Comparison of ENCODE assay signal across 9 mouse cellular contexts in the genomic region with DNA sequence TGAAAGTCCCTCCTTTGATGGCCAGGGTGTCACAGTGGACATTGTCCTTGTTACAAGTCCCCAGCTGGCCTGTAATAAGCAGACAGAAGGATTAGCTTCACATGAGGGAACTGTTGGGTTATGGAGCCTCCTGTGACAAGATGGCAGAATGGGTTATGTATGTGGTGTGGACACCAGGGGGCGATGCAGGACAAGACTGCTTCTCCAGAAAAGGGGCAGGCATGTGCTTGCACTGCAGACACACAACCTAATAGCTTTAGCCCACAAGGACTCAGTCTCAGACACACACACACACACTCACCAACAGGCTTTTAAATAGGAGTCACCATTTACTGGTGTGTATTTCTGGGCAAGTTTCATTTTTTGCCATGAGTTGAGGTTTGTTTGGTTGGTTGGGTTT. TPM values are rescaled to one million over a fixed set of nuclear protein-coding genes. Genes with fewer than 3 reads are reported as not detected.
DNase-seq lines count a peak whose midpoint lies in the region; ATAC-seq and TF ChIP-seq lines count a peak whose summit lies in the region.
"Had no signal": no experiment of that assay in that cellular context is flagged by ENCODE, and none has a peak within 500 bp of the region (broad histone marks: within the 10 kb centered on the region; RNA-seq: fewer than 3 reads in every experiment).

No protein-coding gene starts in this region.

- H3K4me3 ChIP-seq in left cerebral cortex, adult 2 months = no peak overlapping the region
- no peak overlapping the region for H3K4me3 ChIP-seq in bone marrow macrophage, adult 2 months (ENCODE audit: insufficient read depth, low read length)
- H3K4me3 ChIP-seq in forebrain, embryonic 15.5 days = no peak overlapping the region
- no peak overlapping the region for H3K4me3 ChIP-seq in limb, embryonic 14.5 days (replicated peaks; ENCODE audit: low read length)
- H3K4me3 ChIP-seq in neural tube, embryonic 14.5 days (ENCODE audit: low read depth, low read length) = no peak overlapping the region

- intact Hi-C loops in left cerebral cortex, adult 2 months (cut with DNase I) = no loop called here

- H3K9me3 ChIP-seq in forebrain, embryonic 15.5 days = no peaks in the 10 kb centered on the region; the same call in 1 of the 2 replicates
- peaks cover 4% of the 10 kb centered on the region; the same call in 1 of the 2 replicates for H3K9me3 ChIP-seq in limb, embryonic 14.5 days (ENCODE audit: control insufficient read depth, low read length)
- H3K9me3 ChIP-seq in neural tube, embryonic 14.5 days (ENCODE audit: control insufficient read depth, low read length) = no peaks in the 10 kb centered on the region

- WGBS in forebrain, embryonic 15.5 days = 9% methylated on average over 1 of the region's 1 CpGs
- 18% methylated on average over 1 of the region's 1 CpGs for WGBS in limb, embryonic 14.5 days
- 10% methylated on average over 1 of the region's 1 CpGs for WGBS in neural tube, embryonic 14.5 days

- 0 out of 2 replicates have a peak, but pooled peaks have one; percentile 26 for ATAC-seq in forebrain, embryonic 15.5 days (replicated peaks)
- ATAC-seq in limb, embryonic 14.5 days (ENCODE audit: low FRiP score, low read depth) = peak; percentile 34; the same call in 1 of the 2 replicates
- peak; percentile 61 for ATAC-seq in neural tube, embryonic 14.5 days (ENCODE audit: low read depth)

- H3K9ac ChIP-seq in forebrain, embryonic 15.5 days (replicated peaks) = no peak overlapping the region
- no peak overlapping the region for H3K9ac ChIP-seq in limb, embryonic 14.5 days (ENCODE audit: low read depth, low read length, severe bottlenecking)
- no peak overlapping the region for H3K9ac ChIP-seq in neural tube, embryonic 14.5 days (replicated peaks; ENCODE audit: low read depth, low read length)

- no peaks in the 10 kb centered on the region for H3K4me1 ChIP-seq in bone marrow macrophage, adult 2 months (ENCODE audit: control insufficient read depth, insufficient read depth, low read length)
- no peaks in the 10 kb centered on the region for H3K4me1 ChIP-seq in forebrain, embryonic 15.5 days
- no peaks in the 10 kb centered on the region for H3K4me1 ChIP-seq in limb, embryonic 14.5 days (ENCODE audit: control insufficient read depth, insufficient read depth, low read length)
- H3K4me1 ChIP-seq in neural tube, embryonic 14.5 days (ENCODE audit: control insufficient read depth, insufficient read depth, low read length) = no peaks in the 10 kb centered on the region

- TF ChIP-seq CTCF in left cerebral cortex, adult 2 months (IDR thresholded peaks at IDR 0.05) = peak; percentile 20
- TF ChIP-seq CTCF in bone marrow macrophage, adult 2 months (IDR thresholded peaks at IDR 0.05; ENCODE audit: low read depth, low read length) = peak; percentile 44; the same call in 1 of the 2 replicates

- H3K27me3 ChIP-seq in forebrain, embryonic 15.5 days = no peaks in the 10 kb centered on the region
- H3K27me3 ChIP-seq in limb, embryonic 14.5 days (ENCODE audit: control insufficient read depth, insufficient read depth, low read length) = no peaks in the 10 kb centered on the region
- H3K27me3 ChIP-seq in neural tube, embryonic 14.5 days (ENCODE audit: control insufficient read depth, insufficient read depth, low read length) = no peaks in the 10 kb centered on the region

- no peak overlapping the region for H3K4me2 ChIP-seq in forebrain, embryonic 15.5 days (replicated peaks)
- no peak overlapping the region for H3K4me2 ChIP-seq in limb, embryonic 14.5 days (replicated peaks; ENCODE audit: low read depth, low read length, severe bottlenecking)
- no peak overlapping the region for H3K4me2 ChIP-seq in neural tube, embryonic 14.5 days (ENCODE audit: low read depth, low read length)

- no peak for DNase-seq in left cerebral cortex, adult 2 months (ENCODE audit: extremely low spot score in 1 of 2, low spot score in 2 of 2)
- DNase-seq in left cerebral cortex, adult 8-10 months (ENCODE audit: low spot score in 2 of 2) = no peak
- DNase-seq in MEL-GATA-1-ER (ENCODE audit: extremely low read depth, low read depth) = peak; percentile 48
- DNase-seq in limb, embryonic 14.5 days (ENCODE audit: low spot score) = peak; percentile 41
- DNase-seq in spleen, postnatal 36 days (ENCODE audit: low spot score in 2 of 2) = no peak

- no peak for TF ChIP-seq POLR2A in bone marrow macrophage, adult 2 months (IDR thresholded peaks at IDR 0.05; ENCODE audit: borderline replicate concordance, low read depth, low read length)
- TF ChIP-seq POLR2A in limb, embryonic 14.5 days (IDR thresholded peaks at IDR 0.05; ENCODE audit: borderline replicate concordance, extremely low read depth, insufficient read depth, insufficient read length) = no peak

- no peaks in the 10 kb centered on the region for H3K36me3 ChIP-seq in forebrain, embryonic 15.5 days
- no peaks in the 10 kb centered on the region for H3K36me3 ChIP-seq in limb, embryonic 14.5 days (ENCODE audit: control insufficient read depth, insufficient read depth, low read length)
- H3K36me3 ChIP-seq in neural tube, embryonic 14.5 days (ENCODE audit: control insufficient read depth, insufficient read depth, low read length) = no peaks in the 10 kb centered on the region

- H3K27ac ChIP-seq in left cerebral cortex, adult 2 months = no peak overlapping the region
- no peak overlapping the region for H3K27ac ChIP-seq in bone marrow macrophage, adult 2 months (ENCODE audit: insufficient read depth, low read depth, low read length)
- no peak overlapping the region for H3K27ac ChIP-seq in forebrain, embryonic 15.5 days (replicated peaks)
- no peak overlapping the region for H3K27ac ChIP-seq in limb, embryonic 14.5 days (replicated peaks; ENCODE audit: low read depth, low read length)
- no peak overlapping the region for H3K27ac ChIP-seq in neural tube, embryonic 14.5 days (ENCODE audit: low read depth, low read length)

RNA-seq across cellular contexts. Expression of gene Ces3b, which starts 16.8 kb away (rescaled TPM):
- total RNA-seq in left cerebral cortex, adult 2 months (2021) = not detected
- not detected for total RNA-seq in left cerebral cortex, adult 8-10 months (2022)
- polyA plus RNA-seq in bone marrow macrophage, adult 2 months (2012; ENCODE audit: insufficient read depth, insufficient read length, missing spikeins) = not detected in 2 replicates
- polyA plus RNA-seq in forebrain, embryonic 15.5 days (2015; fragmentation: Nextera tagmentation; extraction: Ambion mirVana) = not detected in 2 replicates
- not detected in 2 replicates for polyA plus RNA-seq in limb, embryonic 14.5 days (2012; rRNA removed)
- not detected in 2 replicates for polyA plus RNA-seq in limb, embryonic 14.5 days (2014; fragmentation: Nextera tagmentation; extraction: Ambion mirVana)
- not detected in 2 replicates for polyA plus RNA-seq in neural tube, embryonic 14.5 days (2014; fragmentation: Nextera tagmentation; extraction: Ambion mirVana)

RNA-seq across cellular contexts. Expression of gene Ces3a, which starts 18.4 kb away (rescaled TPM):
- not detected for total RNA-seq in left cerebral cortex, adult 2 months (2021)
- not detected for total RNA-seq in left cerebral cortex, adult 8-10 months (2022)
- polyA plus RNA-seq in bone marrow macrophage, adult 2 months (2012; ENCODE audit: insufficient read depth, insufficient read length, missing spikeins) = not detected in 2 replicates
- polyA plus RNA-seq in forebrain, embryonic 15.5 days (2015; fragmentation: Nextera tagmentation; extraction: Ambion mirVana) = not detected in 2 replicates
- not detected in 2 replicates for polyA plus RNA-seq in limb, embryonic 14.5 days (2012; rRNA removed)
- polyA plus RNA-seq in limb, embryonic 14.5 days (2014; fragmentation: Nextera tagmentation; extraction: Ambion mirVana) = not detected in 2 replicates
- polyA plus RNA-seq in neural tube, embryonic 14.5 days (2014; fragmentation: Nextera tagmentation; extraction: Ambion mirVana) = not detected in 2 replicates
- polyA plus RNA-seq: heart, embryonic 16.5 days had no signal

Comparison
In these comparisons a context has a peak if more than half of its experiments do, and no peak if none do; other contexts are left out.
1. DNase-seq: peak in MEL-GATA-1-ER (single experiment) and limb, embryonic 14.5 days (single experiment); none in left cerebral cortex, adult 2 months (0 of 2), left cerebral cortex, adult 8-10 months (0 of 2) and spleen, postnatal 36 days (0 of 2).
2. Peak in every context shown above with its lines, with median percentiles within 50 percentile points of each other: ATAC-seq.